Mouse (Mus musculus) myocyte (in vitro differentiated cells): Measurements from ENCODE around the gene Actr8.

ENCODE experiments used
- MAX ChIP-seq: IDR thresholded peaks from one replicate; pipeline ENCODE4 v1.6.1; 2011; ENCODE audit warnings: low read depth, mild to moderate bottlenecking, control low read depth
- MYOD1 ChIP-seq, 3 experiments: IDR thresholded peaks; one replicate each; pipeline ENCODE4 v1.6.1; 2011; ENCODE audit warnings: control low read depth in 2 of 3, low read depth in 2 of 3, mild to moderate bottlenecking in 2 of 3, moderate library complexity in 1 of 3; ENCODE audit not compliant: insufficient read length in 2 of 3, control insufficient read depth in 1 of 3
- MYOG ChIP-seq, 3 experiments: IDR thresholded peaks; one replicate each; pipeline ENCODE4 v1.6.1; 2011; ENCODE audit warnings: control low read depth in 2 of 3, low read depth in 2 of 3, mild to moderate bottlenecking in 2 of 3; ENCODE audit not compliant: insufficient read length in 2 of 3, control insufficient read depth in 1 of 3, insufficient read depth in 1 of 3
- POLR2A ChIP-seq: IDR thresholded peaks from one replicate; pipeline ENCODE4 v1.6.1; 2011; ENCODE audit warnings: low read depth, mild to moderate bottlenecking, control low read depth, moderate library complexity; ENCODE audit not compliant: insufficient read length
- POLR2AphosphoS2 ChIP-seq: IDR thresholded peaks from one replicate; pipeline ENCODE4 v1.6.1; 2011; ENCODE audit warnings: low read depth, control low read depth; ENCODE audit not compliant: insufficient read length

GRCm38 (mm10) chr14:30008733-30009575 lies 30.8 kb downstream of the Actr8 start, which contains the start of the genes Il17rb and Chdh:
- TF ChIP-seq POLR2A (no peak), POLR2AphosphoS2 (no peak), MYOD1 (IDR thresholded peaks at IDR 0.05; ENCODE audit: control insufficient read depth in 1 of 3, insufficient read length in 2 of 3, low read depth in 2 of 3) (no peak), MAX (no peak), MYOG (IDR thresholded peaks at IDR 0.05; ENCODE audit: control insufficient read depth in 1 of 3, insufficient read depth in 1 of 3, insufficient read length in 2 of 3, low read depth in 2 of 3) (no peak)
